Mouse (Mus musculus): ENCODE measurements around the gene Ogfod2.

Ogfod2 gene

GRCm38 (mm10) chr5:124111742-124112497 is at the start of gene Ogfod2:
TSS of gene Ogfod2 (plus strand) at chr5:124112297.
- peak; percentile 95 to 96 for DNase-seq (ENCODE audit: low spot score in 2 of 2)

GRCm38 (mm10) chr5:124069657-124070056 is 42.4 kb upstream of the Ogfod2 start:
- DNase-seq (ENCODE audit: low spot score in 2 of 2) = no peak

GRCm38 (mm10) chr5:124073682-124074081 is 38.4 kb upstream of the Ogfod2 start:
- DNase-seq (ENCODE audit: low spot score in 2 of 2) = no peak

GRCm38 (mm10) chr5:124074845-124075307 is 37.2 kb upstream of the Ogfod2 start:
- DNase-seq (ENCODE audit: low spot score in 2 of 2) = no peak

GRCm38 (mm10) chr5:124075716-124076115 is 36.4 kb upstream of the Ogfod2 start:
- DNase-seq (ENCODE audit: low spot score in 2 of 2) = no peak

GRCm38 (mm10) chr5:124076559-124076958 is 35.5 kb upstream of the Ogfod2 start:
- no peak for DNase-seq (ENCODE audit: low spot score in 2 of 2)

GRCm38 (mm10) chr5:124077241-124077640 is 34.9 kb upstream of the Ogfod2 start:
- no peak for DNase-seq (ENCODE audit: low spot score in 2 of 2)

GRCm38 (mm10) chr5:124077856-124078460 is 34.1 kb upstream of the Ogfod2 start:
- DNase-seq (ENCODE audit: low spot score in 2 of 2) = no peak

- no peak for DNase-seq (ENCODE audit: low spot score in 2 of 2)
Observed at GRCm38 (mm10) chr5:124078794-124079416, 33.2 kb upstream of the Ogfod2 start.

GRCm38 (mm10) chr5:124079880-124080279 is 32.2 kb upstream of the Ogfod2 start:
- peak in 1 of 2 experiments; percentile 68 for DNase-seq (ENCODE audit: low spot score in 2 of 2)

- no peak for DNase-seq (ENCODE audit: low spot score in 2 of 2)
Observed at GRCm38 (mm10) chr5:124082447-124082846, 29.6 kb upstream of the Ogfod2 start.

- no peak for DNase-seq (ENCODE audit: low spot score in 2 of 2)
Observed at GRCm38 (mm10) chr5:124082941-124083688, 29.0 kb upstream of the Ogfod2 start.

GRCm38 (mm10) chr5:124083850-124084587 is 28.1 kb upstream of the Ogfod2 start:
- no peak for DNase-seq (ENCODE audit: low spot score in 2 of 2)

GRCm38 (mm10) chr5:124084588-124085173 is 27.4 kb upstream of the Ogfod2 start:
- peak; percentile 84 to 96 for DNase-seq (ENCODE audit: low spot score in 2 of 2)

GRCm38 (mm10) chr5:124085513-124085912 is 26.6 kb upstream of the Ogfod2 start:
- no peak for DNase-seq (ENCODE audit: low spot score in 2 of 2)

- no peak for DNase-seq (ENCODE audit: low spot score in 2 of 2)
Observed at GRCm38 (mm10) chr5:124086876-124087275, 25.2 kb upstream of the Ogfod2 start.

- DNase-seq (ENCODE audit: low spot score in 2 of 2) = no peak
Observed at GRCm38 (mm10) chr5:124089868-124090267, 22.2 kb upstream of the Ogfod2 start.

- peak; percentile 71 to 77 for DNase-seq (ENCODE audit: low spot score in 2 of 2)
Observed at GRCm38 (mm10) chr5:124091951-124092406, 20.1 kb upstream of the Ogfod2 start.

- peak; percentile 44 to 72 for DNase-seq (ENCODE audit: low spot score in 2 of 2)
Observed at GRCm38 (mm10) chr5:124093120-124093794, 18.8 kb upstream of the Ogfod2 start.
